In genomic region chr6:124809775-124810538, GRCm38 (mm10) we compare ENCODE assay signal across 8 mouse cellular contexts. TPM values are rescaled to one million over a fixed set of nuclear protein-coding genes. Genes with fewer than 3 reads are reported as not detected.
DNase-seq lines count a peak whose midpoint lies in the region; ATAC-seq and TF ChIP-seq lines count a peak whose summit lies in the region.

No protein-coding gene starts in this region.

- no peak overlapping the region; the same call in 1 of the 2 replicates for H3K27ac ChIP-seq in embryonic facial prominence, embryonic 11.5 days (replicated peaks; ENCODE audit: low read depth, low read length)
- H3K27ac ChIP-seq in hindbrain, postnatal 0 days = peak overlapping the region; percentile 78; the same call in 1 of the 2 replicates
- 0 out of 2 replicates have a peak overlapping the region, but pooled peaks have one; percentile 14 for H3K27ac ChIP-seq in neural tube, embryonic 13.5 days (replicated peaks)

- 49% methylated on average over 14 of the region's 14 CpGs for WGBS in lung, adult 2 months
- 44% methylated on average over 14 of the region's 14 CpGs for WGBS in embryonic facial prominence, embryonic 11.5 days
- WGBS in hindbrain, postnatal 0 days = 46% methylated on average over 14 of the region's 14 CpGs
- 46% methylated on average over 14 of the region's 14 CpGs for WGBS in neural tube, embryonic 13.5 days

- H3K36me3 ChIP-seq in embryonic facial prominence, embryonic 11.5 days (replicated peaks; ENCODE audit: control insufficient read depth, insufficient read depth, low read depth, low read length) = peaks cover 3% of the 10 kb centered on the region
- no peaks in the 10 kb centered on the region for H3K36me3 ChIP-seq in hindbrain, postnatal 0 days (ENCODE audit: insufficient read depth, low read length)
- H3K36me3 ChIP-seq in neural tube, embryonic 13.5 days = peaks cover 22% of the 10 kb centered on the region

- TF ChIP-seq CTCF in lung, adult 2 months (IDR thresholded peaks at IDR 0.05; ENCODE audit: insufficient read depth, low read length) = no peak
- TF ChIP-seq CTCF in hindbrain, postnatal 0 days (IDR thresholded peaks at IDR 0.05; ENCODE audit: low read depth) = no peak

- H3K9ac ChIP-seq in embryonic facial prominence, embryonic 11.5 days (replicated peaks; ENCODE audit: low read length) = peak overlapping the region; percentile 67
- H3K9ac ChIP-seq in hindbrain, postnatal 0 days (replicated peaks; ENCODE audit: low read length) = peak overlapping the region; percentile 54
- H3K9ac ChIP-seq in neural tube, embryonic 13.5 days = peak overlapping the region; percentile 75

- no peaks in the 10 kb centered on the region for H3K9me3 ChIP-seq in embryonic facial prominence, embryonic 11.5 days (replicated peaks; ENCODE audit: control insufficient read depth, low read length)
- no peaks in the 10 kb centered on the region for H3K9me3 ChIP-seq in hindbrain, postnatal 0 days (ENCODE audit: low read length)
- H3K9me3 ChIP-seq in neural tube, embryonic 13.5 days = no peaks in the 10 kb centered on the region

- ATAC-seq in embryonic facial prominence, embryonic 11.5 days (replicated peaks; ENCODE audit: insufficient number of reproducible peaks, low FRiP score, low TSS enrichment, low read depth) = no peak
- ATAC-seq in hindbrain, postnatal 0 days = no peak
- ATAC-seq in neural tube, embryonic 13.5 days (ENCODE audit: low read depth) = 0 out of 2 replicates have a peak, but pooled peaks have one; percentile 0

- no peak for DNase-seq in lung, adult 2 months
- DNase-seq in lung, postnatal 36 days = no peak
- DNase-seq in embryonic facial prominence, embryonic 11.5 days (ENCODE audit: low spot score) = no peak
- DNase-seq in hindbrain, postnatal 0 days (ENCODE audit: low spot score) = no peak
- no peak for DNase-seq in layer of hippocampus, adult 8-10 months (ENCODE audit: low spot score in 2 of 2)
- DNase-seq in thymus, postnatal 10 days (ENCODE audit: low spot score in 2 of 2) = no peak
- DNase-seq in adrenal gland, adult 8-10 months = no peak

- peak overlapping the region; percentile 93 for H3K4me2 ChIP-seq in embryonic facial prominence, embryonic 11.5 days (ENCODE audit: low read depth, low read length)
- peak overlapping the region; percentile 97 for H3K4me2 ChIP-seq in hindbrain, postnatal 0 days (ENCODE audit: low read depth, low read length)
- H3K4me2 ChIP-seq in neural tube, embryonic 13.5 days = peak overlapping the region; percentile 92

- no peaks in the 10 kb centered on the region for H3K27me3 ChIP-seq in embryonic facial prominence, embryonic 11.5 days (ENCODE audit: control insufficient read depth, insufficient read depth, low read length)
- H3K27me3 ChIP-seq in hindbrain, postnatal 0 days (ENCODE audit: insufficient read depth, low read length) = no peaks in the 10 kb centered on the region
- no peaks in the 10 kb centered on the region for H3K27me3 ChIP-seq in neural tube, embryonic 13.5 days

- peak overlapping the region; percentile 94 for H3K4me3 ChIP-seq in lung, adult 2 months (replicated peaks; ENCODE audit: extremely low read depth, low read depth, low read length)
- H3K4me3 ChIP-seq in embryonic facial prominence, embryonic 11.5 days (ENCODE audit: low read depth, low read length) = peak overlapping the region; percentile 52
- H3K4me3 ChIP-seq in hindbrain, postnatal 0 days (ENCODE audit: low read length) = peak overlapping the region; percentile 51
- peak overlapping the region; percentile 50 for H3K4me3 ChIP-seq in neural tube, embryonic 13.5 days

- TF ChIP-seq POLR2A in lung, adult 2 months (IDR thresholded peaks at IDR 0.05; ENCODE audit: borderline replicate concordance, extremely low read depth, low read depth, low read length) = no peak; the same call in 1 of the 2 replicates

- peaks cover 20% of the 10 kb centered on the region for H3K4me1 ChIP-seq in lung, adult 2 months (ENCODE audit: control insufficient read depth, insufficient read depth, low read length)
- H3K4me1 ChIP-seq in embryonic facial prominence, embryonic 11.5 days (ENCODE audit: control insufficient read depth, insufficient read depth, low read length) = no peaks in the 10 kb centered on the region; the same call in 1 of the 2 replicates
- peaks cover 26% of the 10 kb centered on the region for H3K4me1 ChIP-seq in hindbrain, postnatal 0 days (ENCODE audit: insufficient read depth, low read length)
- H3K4me1 ChIP-seq in neural tube, embryonic 13.5 days (replicated peaks) = peaks cover 68% of the 10 kb centered on the region

RNA-seq across cellular contexts. Expression of gene Spsb2, which starts 1.5 kb away (rescaled TPM):
- 20.2 and 22.4 TPM in 2 replicates for polyA plus RNA-seq in lung, adult 2 months (2012; rRNA removed)
- polyA plus RNA-seq in embryonic facial prominence, embryonic 11.5 days (2014; fragmentation: Nextera tagmentation; extraction: Ambion mirVana) = 4.7 and 4.8 TPM in 2 replicates
- 7.3 and 8.7 TPM in 2 replicates for total RNA-seq in hindbrain, postnatal 0 days (2014; rRNA removed)
- polyA plus RNA-seq in hindbrain, postnatal 0 days (2015; fragmentation: Nextera tagmentation; extraction: Ambion mirVana) = 9.6 and 9.8 TPM in 2 replicates
- 4.7 and 8.5 TPM in 2 replicates for polyA plus RNA-seq in neural tube, embryonic 13.5 days (2015; fragmentation: Nextera tagmentation; extraction: Ambion mirVana)
- 1 to 10 TPM; 3.1 to 7.0 (median 6.0) TPM for total RNA-seq in layer of hippocampus, adult 8-10 months (2022)
- 10 to 100 TPM; 27.0 to 37.4 (median 33.6) TPM for total RNA-seq in adrenal gland, adult 8-10 months (2022)

RNA-seq across cellular contexts. Expression of gene Tpi1, which starts 4.1 kb away (rescaled TPM):
- 117 and 218 TPM in 2 replicates for polyA plus RNA-seq in lung, adult 2 months (2012; rRNA removed)
- 721 and 787 TPM in 2 replicates for polyA plus RNA-seq in embryonic facial prominence, embryonic 11.5 days (2014; fragmentation: Nextera tagmentation; extraction: Ambion mirVana)
- total RNA-seq in hindbrain, postnatal 0 days (2014; rRNA removed) = 506 and 525 TPM in 2 replicates
- polyA plus RNA-seq in hindbrain, postnatal 0 days (2015; fragmentation: Nextera tagmentation; extraction: Ambion mirVana) = 515 and 534 TPM in 2 replicates
- polyA plus RNA-seq in neural tube, embryonic 13.5 days (2015; fragmentation: Nextera tagmentation; extraction: Ambion mirVana) = 385 and 391 TPM in 2 replicates
- total RNA-seq in layer of hippocampus, adult 8-10 months (2022) = 100 to 1,000 TPM; 782 to 819 (median 789) TPM
- total RNA-seq in adrenal gland, adult 8-10 months (2022) = 100 to 1,000 TPM; 448 to 531 (median 475) TPM

RNA-seq across cellular contexts. Expression of gene Usp5, which starts 19.3 kb away (rescaled TPM):
- polyA plus RNA-seq in lung, adult 2 months (2012; rRNA removed) = 58.1 and 73.2 TPM in 2 replicates
- polyA plus RNA-seq in embryonic facial prominence, embryonic 11.5 days (2014; fragmentation: Nextera tagmentation; extraction: Ambion mirVana) = 128 and 133 TPM in 2 replicates
- 222 and 233 TPM in 2 replicates for total RNA-seq in hindbrain, postnatal 0 days (2014; rRNA removed)
- polyA plus RNA-seq in hindbrain, postnatal 0 days (2015; fragmentation: Nextera tagmentation; extraction: Ambion mirVana) = 182 and 189 TPM in 2 replicates
- polyA plus RNA-seq in neural tube, embryonic 13.5 days (2015; fragmentation: Nextera tagmentation; extraction: Ambion mirVana) = 176 and 178 TPM in 2 replicates
- 100 to 1,000 TPM; 181 to 196 (median 186) TPM for total RNA-seq in layer of hippocampus, adult 8-10 months (2022)
- 100 to 1,000 TPM; 134 to 158 (median 154) TPM for total RNA-seq in adrenal gland, adult 8-10 months (2022)

RNA-seq across cellular contexts. Expression of gene Cdca3, which starts 19.4 kb away (rescaled TPM):
- polyA plus RNA-seq in lung, adult 2 months (2012; rRNA removed) = 3.5 and 6.7 TPM in 2 replicates
- polyA plus RNA-seq in embryonic facial prominence, embryonic 11.5 days (2014; fragmentation: Nextera tagmentation; extraction: Ambion mirVana) = 210 and 212 TPM in 2 replicates
- total RNA-seq in hindbrain, postnatal 0 days (2014; rRNA removed) = 34.7 and 39.9 TPM in 2 replicates
- 40.9 and 47.3 TPM in 2 replicates for polyA plus RNA-seq in hindbrain, postnatal 0 days (2015; fragmentation: Nextera tagmentation; extraction: Ambion mirVana)
- polyA plus RNA-seq in neural tube, embryonic 13.5 days (2015; fragmentation: Nextera tagmentation; extraction: Ambion mirVana) = 26.6 and 33.2 TPM in 2 replicates
- 1 to 10 TPM in 2 of 4 experiments, under 1 TPM in 2; 0.61 to 1.0 (median 0.95) TPM for total RNA-seq in layer of hippocampus, adult 8-10 months (2022)
- total RNA-seq in adrenal gland, adult 8-10 months (2022) = 1 to 10 TPM; 1.9 to 4.4 (median 2.7) TPM

RNA-seq across cellular contexts. Expression of gene Gnb3, which starts 30.1 kb away (rescaled TPM):
- polyA plus RNA-seq in lung, adult 2 months (2012; rRNA removed) = 0.31 and 0.36 TPM in 2 replicates
- polyA plus RNA-seq in embryonic facial prominence, embryonic 11.5 days (2014; fragmentation: Nextera tagmentation; extraction: Ambion mirVana) = 0.27 and 0.56 TPM in 2 replicates
- total RNA-seq in hindbrain, postnatal 0 days (2014; rRNA removed) = 0.68 and 0.72 TPM in 2 replicates
- polyA plus RNA-seq in hindbrain, postnatal 0 days (2015; fragmentation: Nextera tagmentation; extraction: Ambion mirVana) = 1.6 and 2.2 TPM in 2 replicates
- 0.44 and 0.93 TPM in 2 replicates for polyA plus RNA-seq in neural tube, embryonic 13.5 days (2015; fragmentation: Nextera tagmentation; extraction: Ambion mirVana)
- under 1 TPM in 2 of 4 experiments, not detected in 2; 0.36 to 0.96 TPM for total RNA-seq in layer of hippocampus, adult 8-10 months (2022)
- 10 to 100 TPM in 3 of 4 experiments, 1 to 10 TPM in 1; 8.9 to 18.5 (median 14.5) TPM for total RNA-seq in adrenal gland, adult 8-10 months (2022)
